Mouse (Mus musculus): ENCODE measurements around the gene Zdhhc16. TPM values are rescaled to one million over a fixed set of nuclear protein-coding genes. Genes with fewer than 3 reads are reported as not detected.

Gene Zdhhc16
- total RNA-seq, 2 experiments from 2014 or later = 46.4 to 50.9 TPM

- peak; percentile 27 to 40 for DNase-seq (ENCODE audit: extremely low spot score in 1 of 2, low spot score in 1 of 2)
These were observed 48.9 kb downstream of the Zdhhc16 start for GRCm38 (mm10) chr19:41981931-41982790.

GRCm38 (mm10) chr19:41982791-41983150 is 49.5 kb downstream of the Zdhhc16 start:
- no peak for DNase-seq (ENCODE audit: extremely low spot score in 1 of 2, low spot score in 1 of 2)

GRCm38 (mm10) chr19:41985994-41986393 is 52.7 kb downstream of the Zdhhc16 start:
- DNase-seq (ENCODE audit: extremely low spot score in 1 of 2, low spot score in 1 of 2) = no peak

- no peak for DNase-seq (ENCODE audit: extremely low spot score in 1 of 2, low spot score in 1 of 2)
These were observed 53.9 kb downstream of the Zdhhc16 start for GRCm38 (mm10) chr19:41987206-41987605.

- no peak for DNase-seq (ENCODE audit: extremely low spot score in 1 of 2, low spot score in 1 of 2)
These were observed 56.5 kb downstream of the Zdhhc16 start for GRCm38 (mm10) chr19:41989810-41990209.

- no peak for DNase-seq (ENCODE audit: extremely low spot score in 1 of 2, low spot score in 1 of 2)
These were observed 58.7 kb downstream of the Zdhhc16 start for GRCm38 (mm10) chr19:41991926-41992477.

- DNase-seq (ENCODE audit: extremely low spot score in 1 of 2, low spot score in 1 of 2) = no peak
These were observed 59.7 kb downstream of the Zdhhc16 start for GRCm38 (mm10) chr19:41992971-41993370.

GRCm38 (mm10) chr19:41993484-41993883 is 60.2 kb downstream of the Zdhhc16 start:
- peak; percentile 31 to 77 for DNase-seq (ENCODE audit: extremely low spot score in 1 of 2, low spot score in 1 of 2)

Other genes starting within 250 kb of the Zdhhc16 start
- 100 to 1,000 TPM; 180 to 224 TPM for gene Slit1, start 189.8 kb upstream of the Zdhhc16 start, total RNA-seq (2021)
- 1 to 10 TPM; 2.4 to 2.5 TPM for gene Arhgap19, start 131.4 kb upstream of the Zdhhc16 start, total RNA-seq (2021)
- gene Frat1, start 103.5 kb upstream of the Zdhhc16 start, total RNA-seq (2021) = 10 to 100 TPM; 22.4 to 24.8 TPM
- gene Frat2, start 85.3 kb upstream of the Zdhhc16 start, total RNA-seq (2021) = 10 to 100 TPM; 13.9 to 14.9 TPM
- 10 to 100 TPM; 32.9 to 33.5 TPM for gene Rrp12, start 37.3 kb upstream of the Zdhhc16 start, total RNA-seq (2021)
- 100 to 1,000 TPM; 510 to 584 TPM for gene Pgam1, start 21.6 kb upstream of the Zdhhc16 start, total RNA-seq (2021)
- 10 to 100 TPM; 28.3 to 32.4 TPM for gene Exosc1, start 57 bp upstream of the Zdhhc16 start, total RNA-seq (2021)
- gene Mms19, start 47.7 kb downstream of the Zdhhc16 start, total RNA-seq (2021) = 10 to 100 TPM; 28.6 to 42.0 TPM
- gene Ubtd1, start 48.3 kb downstream of the Zdhhc16 start, total RNA-seq (2021) = 10 to 100 TPM; 13.7 to 14.0 TPM
- not detected for gene Ankrd2, start 102.5 kb downstream of the Zdhhc16 start, total RNA-seq (2021)
- 1 to 10 TPM; 5.2 to 8.2 TPM for gene Hoga1, start 112.1 kb downstream of the Zdhhc16 start, total RNA-seq (2021)
- gene 4933411K16Rik, start 118.8 kb downstream of the Zdhhc16 start, total RNA-seq (2021) = 1 to 10 TPM in 1 of 2 experiments, under 1 TPM in 1; 0.76 to 1.6 TPM
- gene Morn4, start 152.9 kb downstream of the Zdhhc16 start, total RNA-seq (2021) = 10 to 100 TPM; 71.1 to 72.9 TPM
- gene Pi4k2a, start 157.0 kb downstream of the Zdhhc16 start, total RNA-seq (2021) = 10 to 100 TPM; 62.8 to 67.1 TPM
- gene Avpi1, start 195.6 kb downstream of the Zdhhc16 start, total RNA-seq (2021) = 10 to 100 TPM; 19.7 to 21.7 TPM
- gene Marveld1, start 213.9 kb downstream of the Zdhhc16 start, total RNA-seq (2021) = 1 to 10 TPM; 6.3 to 7.6 TPM
- 10 to 100 TPM; 82.6 to 99.8 TPM for gene Zfyve27, start 230.5 kb downstream of the Zdhhc16 start, total RNA-seq (2021)

Data from layer of hippocampus, postnatal 25 days (tissue).